Mouse (Mus musculus) adrenal gland, adult (tissue): Measurements from ENCODE around the gene Smurf2.
"Not testable (repeated sequence)": the region's sequence is repeated elsewhere in the genome, so short reads cannot be mapped to it uniquely, and the experiment has no call there.

Source experiments
- DNase-seq, 2 experiments: peaks; one replicate each; pipeline ENCODE4 v3.0.0; 2022 to 2023; ENCODE audit warnings: low spot score in 1 of 2; ENCODE audit not compliant: inconsistent age in 2 of 2

The Smurf2 gene

GRCm38 (mm10) chr11:106815331-106815730 lies 105.2 kb downstream of the Smurf2 start:
- DNase-seq, result no peak

GRCm38 (mm10) chr11:106814601-106815320 lies 105.8 kb downstream of the Smurf2 start:
- DNase-seq, result no peak

GRCm38 (mm10) chr11:106812410-106813136 lies 107.9 kb downstream of the Smurf2 start:
- DNase-seq, result no peak

GRCm38 (mm10) chr11:106807442-106807841 lies 113.1 kb downstream of the Smurf2 start:
- not testable (repeated sequence) for DNase-seq

- no peak for DNase-seq
Observed at GRCm38 (mm10) chr11:106802069-106802627, 118.4 kb downstream of the Smurf2 start.

GRCm38 (mm10) chr11:106795679-106796078 lies 124.8 kb downstream of the Smurf2 start:
- no peak for DNase-seq

- DNase-seq, result no peak
Observed at GRCm38 (mm10) chr11:106793846-106794245, 126.7 kb downstream of the Smurf2 start.

GRCm38 (mm10) chr11:106789649-106790048 lies 130.9 kb downstream of the Smurf2 start:
- peak; percentile 26 to 70 for DNase-seq

- DNase-seq, result peak in 1 of 2 experiments; percentile 99
Observed at GRCm38 (mm10) chr11:106788775-106789459, 131.6 kb downstream of the Smurf2 start, which contains the start of the genes Ddx5 and Cep95. Gene Ddx5, minus strand, starts transcription at chr11:106789185. Gene Cep95, plus strand, starts transcription at chr11:106789252.

- peak; percentile 99 to 100 for DNase-seq
Observed at GRCm38 (mm10) chr11:106788026-106788774, 132.3 kb downstream of the Smurf2 start.

- DNase-seq, result peak; percentile 94 to 98
Observed at GRCm38 (mm10) chr11:106787131-106788025, 133.1 kb downstream of the Smurf2 start.

- DNase-seq, result no peak
Observed at GRCm38 (mm10) chr11:106785043-106785442, 135.5 kb downstream of the Smurf2 start.

- no peak for DNase-seq
Observed at GRCm38 (mm10) chr11:106784476-106784875, 136.0 kb downstream of the Smurf2 start.

- no peak for DNase-seq
Observed at GRCm38 (mm10) chr11:106782841-106783764, 137.4 kb downstream of the Smurf2 start.

GRCm38 (mm10) chr11:106782271-106782670 lies 138.2 kb downstream of the Smurf2 start:
- not testable (repeated sequence) for DNase-seq

- peak in 1 of 2 experiments; percentile 55 for DNase-seq
Observed at GRCm38 (mm10) chr11:106780590-106781220, 139.8 kb downstream of the Smurf2 start.

- peak in 1 of 2 experiments; percentile 70 for DNase-seq
Observed at GRCm38 (mm10) chr11:106780089-106780425, 140.5 kb downstream of the Smurf2 start.
